Mouse (Mus musculus) left cerebral cortex, postnatal 10 days (tissue): ENCODE results near the gene Cacng5. TPM values are rescaled to one million over a fixed set of nuclear protein-coding genes. Genes with fewer than 3 reads are reported as not detected.

ENCODE experiments used
- total RNA-seq, 2 experiments: library from RNA; stranded (reverse); gene quantifications; 2 replicates each; pipeline ENCODE4 v1.2.3; 2021

Cacng5 gene
- total RNA-seq, 2 experiments from 2014 or later, result 22.5 to 22.8 TPM

Other genes with a start within 250 kb of the Cacng5 start
- under 1 TPM; 0.36 to 0.47 TPM for gene Cacng1, start 198.5 kb downstream of the Cacng5 start, total RNA-seq
- gene Cacng4, start 120.5 kb downstream of the Cacng5 start, total RNA-seq, result 100 to 1,000 TPM in 1 of 2 experiments, 10 to 100 TPM in 1; 92.6 to 105 TPM